ENCODE assay signal across 9 mouse cellular contexts in genomic region chr5:120127641-120128040, GRCm38 (mm10). TPM values are rescaled to one million over a fixed set of nuclear protein-coding genes. Genes with fewer than 3 reads are reported as not detected.
DNase-seq lines count a peak whose midpoint lies in the region; ATAC-seq lines count a peak whose summit lies in the region.
"Had no signal": no experiment of that assay in that cellular context is flagged by ENCODE, and none has a peak within 500 bp of the region (broad histone marks: within the 10 kb centered on the region; RNA-seq: fewer than 3 reads in every experiment).

No protein-coding gene starts in this region.

- peaks cover 75% of the 10 kb centered on the region for H3K36me3 ChIP-seq in midbrain, embryonic 14.5 days (ENCODE audit: control insufficient read depth, insufficient read depth, low read length)
- H3K36me3 ChIP-seq in midbrain, embryonic 13.5 days: peaks cover 81% of the 10 kb centered on the region
- peaks cover 100% of the 10 kb centered on the region for H3K36me3 ChIP-seq in embryonic facial prominence, embryonic 10.5 days (replicated peaks)

- no peaks in the 10 kb centered on the region for H3K4me1 ChIP-seq in midbrain, embryonic 14.5 days (ENCODE audit: control insufficient read depth, insufficient read depth, low read length)
- H3K4me1 ChIP-seq in midbrain, embryonic 13.5 days (replicated peaks): no peaks in the 10 kb centered on the region
- peaks cover 7% of the 10 kb centered on the region; the same call in 1 of the 2 replicates for H3K4me1 ChIP-seq in embryonic facial prominence, embryonic 10.5 days
- H3K4me1 ChIP-seq: limb, embryonic 13.5 days had no signal

- no peak overlapping the region for H3K9ac ChIP-seq in midbrain, embryonic 14.5 days (replicated peaks; ENCODE audit: low read length)
- H3K9ac ChIP-seq in midbrain, embryonic 13.5 days (replicated peaks): no peak overlapping the region
- H3K9ac ChIP-seq: limb, embryonic 13.5 days had no signal

- H3K27me3 ChIP-seq in midbrain, embryonic 14.5 days (ENCODE audit: control insufficient read depth, insufficient read depth, low read length): no peaks in the 10 kb centered on the region
- no peaks in the 10 kb centered on the region for H3K27me3 ChIP-seq in midbrain, embryonic 13.5 days
- no peaks in the 10 kb centered on the region for H3K27me3 ChIP-seq in embryonic facial prominence, embryonic 10.5 days (replicated peaks; ENCODE audit: low read depth, poor library complexity, severe bottlenecking)
- H3K27me3 ChIP-seq: limb, embryonic 13.5 days had no signal

- ATAC-seq in midbrain, embryonic 14.5 days (ENCODE audit: low FRiP score, low TSS enrichment): no peak
- no peak for ATAC-seq in midbrain, embryonic 13.5 days
- no peak for ATAC-seq in activated CD4-positive, CD25-positive, alpha-beta regulatory T cell, adult 4 months

- no peak overlapping the region for H3K4me3 ChIP-seq in midbrain, embryonic 14.5 days (replicated peaks; ENCODE audit: low read depth, low read length)
- H3K4me3 ChIP-seq in midbrain, embryonic 13.5 days (replicated peaks): no peak overlapping the region
- no peak overlapping the region for H3K4me3 ChIP-seq in embryonic facial prominence, embryonic 10.5 days
- H3K4me3 ChIP-seq: limb, embryonic 13.5 days had no signal

- DNase-seq in gastrocnemius, postnatal 10 days: peak; percentile 31
- no peak for DNase-seq in gastrocnemius, postnatal 4 days (ENCODE audit: low spot score in 2 of 2)
- peak; percentile 62 for DNase-seq in midbrain, embryonic 14.5 days
- peak; percentile 44 for DNase-seq in embryonic facial prominence, embryonic 10.5 days (ENCODE audit: low spot score)
- peak; percentile 64 for DNase-seq in thymus, postnatal 14 days
- DNase-seq in right cerebral cortex, postnatal 25 days: no peak

- 51% methylated on average over 10 of the region's 10 CpGs for WGBS in midbrain, embryonic 14.5 days
- 54% methylated on average over 10 of the region's 10 CpGs for WGBS in midbrain, embryonic 13.5 days
- 59% methylated on average over 10 of the region's 10 CpGs for WGBS in embryonic facial prominence, embryonic 10.5 days

- H3K27ac ChIP-seq in midbrain, embryonic 14.5 days (replicated peaks; ENCODE audit: low read depth, low read length): no peak overlapping the region
- no peak overlapping the region for H3K27ac ChIP-seq in midbrain, embryonic 13.5 days
- H3K27ac ChIP-seq in embryonic facial prominence, embryonic 10.5 days (replicated peaks): no peak overlapping the region
- H3K27ac ChIP-seq: limb, embryonic 13.5 days had no signal

- no peaks in the 10 kb centered on the region for H3K9me3 ChIP-seq in midbrain, embryonic 14.5 days (ENCODE audit: control insufficient read depth, low read length)
- H3K9me3 ChIP-seq in midbrain, embryonic 13.5 days: no peaks in the 10 kb centered on the region
- no peaks in the 10 kb centered on the region for H3K9me3 ChIP-seq in embryonic facial prominence, embryonic 10.5 days
- H3K9me3 ChIP-seq: limb, embryonic 13.5 days had no signal

- no peak overlapping the region for H3K4me2 ChIP-seq in midbrain, embryonic 14.5 days (ENCODE audit: low read length)
- H3K4me2 ChIP-seq in midbrain, embryonic 13.5 days (replicated peaks): no peak overlapping the region
- H3K4me2 ChIP-seq: limb, embryonic 13.5 days had no signal

RNA-seq across cellular contexts. Expression of gene Rbm19, which starts 11.4 kb away (rescaled TPM):
- 10 to 100 TPM; 14.1 to 20.8 TPM for total RNA-seq in gastrocnemius, postnatal 10 days (2021)
- total RNA-seq in gastrocnemius, postnatal 4 days (2021): 10 to 100 TPM; 21.8 to 25.6 TPM
- 16.0 and 16.2 TPM in 2 replicates for polyA plus RNA-seq in midbrain, embryonic 14.5 days (2014; fragmentation: Nextera tagmentation; extraction: Ambion mirVana)
- 18.8 and 19.1 TPM in 2 replicates for polyA plus RNA-seq in midbrain, embryonic 13.5 days (2015; fragmentation: Nextera tagmentation; extraction: Ambion mirVana)
- polyA plus RNA-seq in embryonic facial prominence, embryonic 10.5 days (2016; fragmentation: Nextera tagmentation; extraction: Ambion mirVana): 37.5 and 38.5 TPM in 2 replicates
- polyA plus RNA-seq in activated CD4-positive, CD25-positive, alpha-beta regulatory T cell, adult 4 months (2017; shearing (Covaris generic)): 10 to 100 TPM; 11.2 to 12.2 TPM

Comparison
In these comparisons a context has a peak if more than half of its experiments do, and no peak if none do; other contexts are left out.
1. DNase-seq: peak in gastrocnemius, postnatal 10 days (single experiment), midbrain, embryonic 14.5 days (single experiment), embryonic facial prominence, embryonic 10.5 days (single experiment) and thymus, postnatal 14 days (single experiment); none in gastrocnemius, postnatal 4 days (0 of 2) and right cerebral cortex, postnatal 25 days (single experiment).